Mouse (Mus musculus): ENCODE measurements around the gene Tmod4.

Tmod4 gene

GRCm38 (mm10) chr3:95174011-95174592, 49.8 kb downstream of the Tmod4 start:
- peak; percentile 94 to 95 for DNase-seq

DNA sequence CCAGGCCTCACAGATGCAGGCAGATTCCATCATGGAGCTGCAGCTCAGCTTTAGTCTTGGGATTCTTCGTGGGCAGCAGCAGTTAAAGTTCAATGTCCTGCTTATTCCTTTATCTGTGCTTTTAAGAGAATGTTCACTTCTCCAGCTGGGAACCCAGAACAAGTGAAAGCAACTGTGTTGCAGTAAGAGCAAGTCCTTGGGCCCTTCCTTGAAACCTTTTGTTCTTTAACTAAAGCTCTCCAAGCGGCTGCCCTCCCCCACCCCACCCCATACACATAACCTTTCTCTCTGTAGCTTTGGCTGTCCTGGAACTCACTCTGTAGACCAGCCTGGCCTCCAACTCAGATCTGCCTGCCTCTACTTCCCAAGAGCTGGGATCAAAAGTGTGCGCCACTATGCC, 52.2 kb downstream of the Tmod4 start:
- DNase-seq = no peak

DNA sequence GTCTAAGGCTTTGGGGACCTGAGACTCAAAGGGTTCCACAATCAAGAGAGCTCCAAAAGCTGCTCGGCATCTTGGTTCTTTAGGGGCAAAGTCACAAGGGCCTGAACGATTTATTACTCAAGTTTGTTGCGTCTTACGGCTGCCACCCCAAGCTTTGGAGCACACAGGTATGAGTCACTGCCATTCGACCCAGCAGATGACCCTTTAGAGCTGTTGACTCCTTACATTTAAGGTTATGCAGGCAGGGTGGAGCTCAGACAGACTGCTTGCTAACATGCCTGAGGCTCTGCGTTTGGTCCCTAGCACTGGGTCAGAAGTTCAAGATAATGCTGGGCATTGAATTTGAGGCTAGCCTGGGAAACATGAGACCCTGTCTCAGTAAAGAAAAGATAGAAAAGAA, 53.3 kb downstream of the Tmod4 start:
- DNase-seq = no peak

All from kidney, postnatal 4 days (tissue).